Mouse (Mus musculus): ENCODE measurements at regions not wholly inside any gene's neighbourhood (a gene's known extent, or its start where the extent isn't known, plus 50 kb on each side); places are given as distances from the start of the nearest gene placed in this dataset.
A peak's percentile ranks its signal among the peaks of the same experiment; 100 is the strongest.

GRCm38 (mm10) chr5:101124941-101125453 is 279.5 kb downstream of the Gpat3 start:
- no peak for DNase-seq (ENCODE audit: low read depth, low spot score)

- peak; percentile 68 for DNase-seq (ENCODE audit: low read depth, low spot score)
These were observed 277.4 kb downstream of the Gpat3 start for GRCm38 (mm10) chr5:101122914-101123313.

- DNase-seq (ENCODE audit: low read depth, low spot score): peak; percentile 63
These were observed 275.1 kb downstream of the Gpat3 start for GRCm38 (mm10) chr5:101120509-101121201.

- DNase-seq (ENCODE audit: low read depth, low spot score): peak; percentile 40
These were observed 266.7 kb downstream of the Gpat3 start for GRCm38 (mm10) chr5:101112151-101112769.

- DNase-seq (ENCODE audit: low read depth, low spot score): no peak
These were observed 266.1 kb downstream of the Gpat3 start for GRCm38 (mm10) chr5:101111619-101112018.

GRCm38 (mm10) chr5:101100975-101101699 is 255.6 kb downstream of the Gpat3 start:
- peak; percentile 68 for DNase-seq (ENCODE audit: low read depth, low spot score)

GRCm38 (mm10) chr5:101091027-101091598 is 245.6 kb downstream of the Gpat3 start:
- DNase-seq (ENCODE audit: low read depth, low spot score): no peak

GRCm38 (mm10) chr5:101090415-101091026 is 245.0 kb downstream of the Gpat3 start:
- DNase-seq (ENCODE audit: low read depth, low spot score): no peak

- DNase-seq (ENCODE audit: low read depth, low spot score): no peak
These were observed 239.7 kb downstream of the Gpat3 start for GRCm38 (mm10) chr5:101085199-101085598.

- no peak for DNase-seq (ENCODE audit: low read depth, low spot score)
These were observed 237.1 kb downstream of the Gpat3 start for GRCm38 (mm10) chr5:101082611-101083010.

- no peak for DNase-seq (ENCODE audit: low read depth, low spot score)
These were observed 218.8 kb downstream of the Gpat3 start for GRCm38 (mm10) chr5:101064308-101064707.

GRCm38 (mm10) chr5:101063254-101063653 is 217.7 kb downstream of the Gpat3 start:
- no peak for DNase-seq (ENCODE audit: low read depth, low spot score)

GRCm38 (mm10) chr5:101051591-101051990 is 206.1 kb downstream of the Gpat3 start:
- DNase-seq (ENCODE audit: low read depth, low spot score): no peak

- DNase-seq (ENCODE audit: low read depth, low spot score): no peak
These were observed 195.0 kb downstream of the Gpat3 start for GRCm38 (mm10) chr5:101040488-101040887.

GRCm38 (mm10) chr5:101032968-101033367 is 187.5 kb downstream of the Gpat3 start:
- DNase-seq (ENCODE audit: low read depth, low spot score): no peak

GRCm38 (mm10) chr5:101032147-101032900 is 186.8 kb downstream of the Gpat3 start:
- DNase-seq (ENCODE audit: low read depth, low spot score): no peak

- no peak for DNase-seq (ENCODE audit: low read depth, low spot score)
These were observed 179.3 kb downstream of the Gpat3 start for GRCm38 (mm10) chr5:101024796-101025195.

- no peak for DNase-seq (ENCODE audit: low read depth, low spot score)
These were observed 178.3 kb downstream of the Gpat3 start for GRCm38 (mm10) chr5:101023784-101024183.

GRCm38 (mm10) chr5:101020784-101021183 is 175.3 kb downstream of the Gpat3 start:
- peak; percentile 87 for DNase-seq (ENCODE audit: low read depth, low spot score)

GRCm38 (mm10) chr5:101013844-101014243 is 168.3 kb downstream of the Gpat3 start:
- no peak for DNase-seq (ENCODE audit: low read depth, low spot score)

GRCm38 (mm10) chr5:101005216-101005615 is 159.7 kb downstream of the Gpat3 start:
- DNase-seq (ENCODE audit: low read depth, low spot score): no peak
